In the genomic region with DNA sequence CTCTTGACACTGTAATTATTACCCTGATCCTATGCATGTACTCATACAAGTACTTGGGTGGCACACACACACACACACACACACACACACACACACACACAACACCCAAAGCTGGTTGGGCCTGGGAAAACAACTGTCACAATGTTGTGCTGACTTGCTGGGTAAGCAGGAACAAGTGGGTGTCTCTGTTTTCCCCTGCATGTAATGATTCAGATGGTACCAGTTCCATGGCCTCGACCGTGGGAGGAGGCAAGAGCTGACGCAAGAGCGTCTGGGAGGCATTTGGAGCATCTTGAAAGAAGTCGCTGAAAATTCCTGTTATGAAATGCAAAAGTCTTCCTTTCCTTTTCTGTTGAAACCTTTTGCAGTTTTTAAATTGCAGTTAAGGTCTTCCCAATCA, we compare ENCODE assay signal across 10 mouse cellular contexts. TPM values are rescaled to one million over a fixed set of nuclear protein-coding genes. Genes with fewer than 3 reads are reported as not detected.
DNase-seq lines count a peak whose midpoint lies in the region; ATAC-seq and TF ChIP-seq lines count a peak whose summit lies in the region.
"Had no signal": no experiment of that assay in that cellular context is flagged by ENCODE, and none has a peak within 500 bp of the region (broad histone marks: within the 10 kb centered on the region; RNA-seq: fewer than 3 reads in every experiment).

No protein-coding gene starts in this region.

- peak overlapping the region; percentile 22; the same call in 1 of the 2 replicates for H3K27ac ChIP-seq in heart, postnatal 0 days (ENCODE audit: low read depth)
- H3K27ac ChIP-seq in lung, embryonic 14.5 days (ENCODE audit: low read depth), result peak overlapping the region; percentile 72
- H3K27ac ChIP-seq in midbrain, postnatal 0 days (ENCODE audit: low read depth, low read length), result no peak overlapping the region
- no peak overlapping the region for H3K27ac ChIP-seq in hindbrain, embryonic 13.5 days

- H3K4me3 ChIP-seq in heart, postnatal 0 days (ENCODE audit: low read depth, low read length), result no peak overlapping the region
- H3K4me3 ChIP-seq in lung, embryonic 14.5 days (ENCODE audit: low read depth, low read length), result no peak overlapping the region
- no peak overlapping the region for H3K4me3 ChIP-seq in midbrain, postnatal 0 days (ENCODE audit: low read depth, low read length)
- H3K4me3 ChIP-seq in hindbrain, embryonic 13.5 days, result no peak overlapping the region
- H3K4me3 ChIP-seq: megakaryocyte, embryonic 14.5 days had no signal

- no peaks in the 10 kb centered on the region for H3K9me3 ChIP-seq in heart, postnatal 0 days (replicated peaks; ENCODE audit: control insufficient read depth, low read length)
- no peaks in the 10 kb centered on the region for H3K9me3 ChIP-seq in lung, embryonic 14.5 days (ENCODE audit: low read depth, low read length)
- H3K9me3 ChIP-seq in midbrain, postnatal 0 days (ENCODE audit: low read length), result no peaks in the 10 kb centered on the region
- no peaks in the 10 kb centered on the region for H3K9me3 ChIP-seq in hindbrain, embryonic 13.5 days
- H3K9me3 ChIP-seq: megakaryocyte, embryonic 14.5 days had no signal

- ATAC-seq in heart, postnatal 0 days (ENCODE audit: insufficient read depth, low read depth), result no peak
- ATAC-seq in lung, embryonic 14.5 days (ENCODE audit: insufficient read depth), result no peak
- ATAC-seq in midbrain, postnatal 0 days (ENCODE audit: low FRiP score), result no peak
- no peak for ATAC-seq in hindbrain, embryonic 13.5 days (ENCODE audit: low FRiP score)

- no peak overlapping the region for H3K9ac ChIP-seq in heart, postnatal 0 days (replicated peaks; ENCODE audit: low read depth, low read length)
- H3K9ac ChIP-seq in lung, embryonic 14.5 days, result no peak overlapping the region
- H3K9ac ChIP-seq in midbrain, postnatal 0 days (replicated peaks; ENCODE audit: low read length, poor library complexity, severe bottlenecking), result no peak overlapping the region
- no peak overlapping the region for H3K9ac ChIP-seq in hindbrain, embryonic 13.5 days

- H3K36me3 ChIP-seq in heart, postnatal 0 days (replicated peaks; ENCODE audit: control insufficient read depth, insufficient read depth, low read length), result no peaks in the 10 kb centered on the region
- no peaks in the 10 kb centered on the region for H3K36me3 ChIP-seq in lung, embryonic 14.5 days (ENCODE audit: insufficient read depth)
- H3K36me3 ChIP-seq in midbrain, postnatal 0 days (ENCODE audit: insufficient read depth, low read length), result no peaks in the 10 kb centered on the region
- H3K36me3 ChIP-seq in hindbrain, embryonic 13.5 days, result no peaks in the 10 kb centered on the region

- 57% methylated on average over 5 of the region's 5 CpGs for WGBS in heart, postnatal 0 days
- 31% methylated on average over 5 of the region's 5 CpGs for WGBS in lung, embryonic 14.5 days
- 65% methylated on average over 5 of the region's 5 CpGs for WGBS in midbrain, postnatal 0 days
- WGBS in hindbrain, embryonic 13.5 days, result 71% methylated on average over 5 of the region's 5 CpGs

- no peak for TF ChIP-seq EP300 in heart, postnatal 0 days (IDR thresholded peaks at IDR 0.05; ENCODE audit: low read depth)

- H3K4me2 ChIP-seq in heart, postnatal 0 days (ENCODE audit: low read depth, low read length), result no peak overlapping the region
- no peak overlapping the region for H3K4me2 ChIP-seq in lung, embryonic 14.5 days
- no peak overlapping the region for H3K4me2 ChIP-seq in midbrain, postnatal 0 days (ENCODE audit: low read depth, low read length, poor library complexity, severe bottlenecking)
- no peak overlapping the region for H3K4me2 ChIP-seq in hindbrain, embryonic 13.5 days

- H3K4me1 ChIP-seq in heart, postnatal 0 days (ENCODE audit: control insufficient read depth, insufficient read depth), result no peaks in the 10 kb centered on the region
- peaks cover 7% of the 10 kb centered on the region; the same call in 1 of the 2 replicates for H3K4me1 ChIP-seq in lung, embryonic 14.5 days (ENCODE audit: insufficient read depth)
- no peaks in the 10 kb centered on the region for H3K4me1 ChIP-seq in midbrain, postnatal 0 days (ENCODE audit: insufficient read depth, low read length)
- H3K4me1 ChIP-seq in hindbrain, embryonic 13.5 days (replicated peaks), result peaks cover 9% of the 10 kb centered on the region

- no peak for TF ChIP-seq CTCF in heart, postnatal 0 days (IDR thresholded peaks at IDR 0.05; ENCODE audit: low read depth)
- TF ChIP-seq CTCF in lung, embryonic 14.5 days (IDR thresholded peaks at IDR 0.05; ENCODE audit: low read depth), result no peak
- no peak for TF ChIP-seq CTCF in midbrain, postnatal 0 days (IDR thresholded peaks at IDR 0.05)

- peak; percentile 7 for DNase-seq in adrenal gland, postnatal 10 days
- DNase-seq in adrenal gland, adult 18-20 months (ENCODE audit: low spot score in 2 of 2), result no peak
- peak; percentile 76 for DNase-seq in CD4-positive helper T cell, adult 2 months (ENCODE audit: low read depth, low spot score)
- DNase-seq in heart, postnatal 0 days (ENCODE audit: low spot score), result no peak
- peak; percentile 34 for DNase-seq in lung, embryonic 14.5 days
- no peak for DNase-seq in midbrain, postnatal 0 days (ENCODE audit: low spot score)
- no peak for DNase-seq in thymus, postnatal 10 days (ENCODE audit: low spot score in 2 of 2)

- H3K27me3 ChIP-seq in heart, postnatal 0 days (ENCODE audit: control insufficient read depth, insufficient read depth, low read length), result 0 out of 2 replicates have a peak, but pooled peaks cover 5% of the 10 kb centered on the region
- no peaks in the 10 kb centered on the region for H3K27me3 ChIP-seq in lung, embryonic 14.5 days (ENCODE audit: insufficient read depth, low read length)
- no peaks in the 10 kb centered on the region for H3K27me3 ChIP-seq in midbrain, postnatal 0 days (ENCODE audit: insufficient read depth, low read length)
- peaks cover 9% of the 10 kb centered on the region; the same call in 1 of the 2 replicates for H3K27me3 ChIP-seq in hindbrain, embryonic 13.5 days

RNA-seq across cellular contexts. Expression of a gene that starts 45.0 kb away (rescaled TPM):
- not detected for total RNA-seq in adrenal gland, postnatal 10 days (2021)
- total RNA-seq in adrenal gland, adult 18-20 months (2021), result not detected
- total RNA-seq in heart, postnatal 0 days (2014; rRNA removed; ENCODE audit: low replicate concordance), result not detected in 2 replicates
- not detected in 2 replicates for polyA plus RNA-seq in heart, postnatal 0 days (2015; fragmentation: Nextera tagmentation; extraction: Ambion mirVana)
- polyA plus RNA-seq in lung, embryonic 14.5 days (2014; fragmentation: Nextera tagmentation; extraction: Ambion mirVana), result not detected in 2 replicates
- not detected in 2 replicates for total RNA-seq in midbrain, postnatal 0 days (2014; rRNA removed)
- polyA plus RNA-seq in midbrain, postnatal 0 days (2015; fragmentation: Nextera tagmentation; extraction: Ambion mirVana), result not detected in 2 replicates
- not detected in 2 replicates for polyA plus RNA-seq in hindbrain, embryonic 13.5 days (2015; fragmentation: Nextera tagmentation; extraction: Ambion mirVana)
- polyA plus RNA-seq: C2C12 had no signal

RNA-seq across cellular contexts. Expression of a gene that starts 48.2 kb away (rescaled TPM):
- total RNA-seq in adrenal gland, postnatal 10 days (2021), result not detected
- not detected for total RNA-seq in adrenal gland, adult 18-20 months (2021)
- not detected in 2 replicates for total RNA-seq in heart, postnatal 0 days (2014; rRNA removed; ENCODE audit: low replicate concordance)
- polyA plus RNA-seq in heart, postnatal 0 days (2015; fragmentation: Nextera tagmentation; extraction: Ambion mirVana), result not detected in 2 replicates
- not detected in 2 replicates for polyA plus RNA-seq in lung, embryonic 14.5 days (2014; fragmentation: Nextera tagmentation; extraction: Ambion mirVana)
- not detected in 2 replicates for total RNA-seq in midbrain, postnatal 0 days (2014; rRNA removed)
- not detected in 2 replicates for polyA plus RNA-seq in midbrain, postnatal 0 days (2015; fragmentation: Nextera tagmentation; extraction: Ambion mirVana)
- not detected in 2 replicates for polyA plus RNA-seq in hindbrain, embryonic 13.5 days (2015; fragmentation: Nextera tagmentation; extraction: Ambion mirVana)
- polyA plus RNA-seq: C2C12 had no signal

RNA-seq across cellular contexts. Expression of a gene that starts 51.4 kb away (rescaled TPM):
- not detected for total RNA-seq in adrenal gland, postnatal 10 days (2021)
- total RNA-seq in adrenal gland, adult 18-20 months (2021), result not detected
- total RNA-seq in heart, postnatal 0 days (2014; rRNA removed; ENCODE audit: low replicate concordance), result not detected in 2 replicates
- not detected in 2 replicates for polyA plus RNA-seq in heart, postnatal 0 days (2015; fragmentation: Nextera tagmentation; extraction: Ambion mirVana)
- not detected in 2 replicates for polyA plus RNA-seq in lung, embryonic 14.5 days (2014; fragmentation: Nextera tagmentation; extraction: Ambion mirVana)
- total RNA-seq in midbrain, postnatal 0 days (2014; rRNA removed), result not detected in 2 replicates
- polyA plus RNA-seq in midbrain, postnatal 0 days (2015; fragmentation: Nextera tagmentation; extraction: Ambion mirVana), result not detected in 2 replicates
- not detected in 2 replicates for polyA plus RNA-seq in hindbrain, embryonic 13.5 days (2015; fragmentation: Nextera tagmentation; extraction: Ambion mirVana)
- polyA plus RNA-seq: C2C12 had no signal

RNA-seq across cellular contexts. Expression of a gene that starts 54.6 kb away (rescaled TPM):
- not detected for total RNA-seq in adrenal gland, postnatal 10 days (2021)
- total RNA-seq in adrenal gland, adult 18-20 months (2021), result not detected
- not detected in 2 replicates for total RNA-seq in heart, postnatal 0 days (2014; rRNA removed; ENCODE audit: low replicate concordance)
- polyA plus RNA-seq in heart, postnatal 0 days (2015; fragmentation: Nextera tagmentation; extraction: Ambion mirVana), result not detected in 2 replicates
- not detected in 2 replicates for polyA plus RNA-seq in lung, embryonic 14.5 days (2014; fragmentation: Nextera tagmentation; extraction: Ambion mirVana)
- not detected in 2 replicates for total RNA-seq in midbrain, postnatal 0 days (2014; rRNA removed)
- not detected in 2 replicates for polyA plus RNA-seq in midbrain, postnatal 0 days (2015; fragmentation: Nextera tagmentation; extraction: Ambion mirVana)
- not detected in 2 replicates for polyA plus RNA-seq in hindbrain, embryonic 13.5 days (2015; fragmentation: Nextera tagmentation; extraction: Ambion mirVana)
- polyA plus RNA-seq: C2C12 had no signal

RNA-seq across cellular contexts. Expression of a gene that starts 57.7 kb away (rescaled TPM):
- total RNA-seq in adrenal gland, postnatal 10 days (2021), result not detected
- total RNA-seq in adrenal gland, adult 18-20 months (2021), result not detected
- not detected in 2 replicates for total RNA-seq in heart, postnatal 0 days (2014; rRNA removed; ENCODE audit: low replicate concordance)
- not detected in 2 replicates for polyA plus RNA-seq in heart, postnatal 0 days (2015; fragmentation: Nextera tagmentation; extraction: Ambion mirVana)
- not detected in 2 replicates for polyA plus RNA-seq in lung, embryonic 14.5 days (2014; fragmentation: Nextera tagmentation; extraction: Ambion mirVana)
- total RNA-seq in midbrain, postnatal 0 days (2014; rRNA removed), result not detected in 2 replicates
- not detected in 2 replicates for polyA plus RNA-seq in midbrain, postnatal 0 days (2015; fragmentation: Nextera tagmentation; extraction: Ambion mirVana)
- not detected in 2 replicates for polyA plus RNA-seq in hindbrain, embryonic 13.5 days (2015; fragmentation: Nextera tagmentation; extraction: Ambion mirVana)
- polyA plus RNA-seq: C2C12 had no signal

Comparison
In these comparisons a context has a peak if more than half of its experiments do, and no peak if none do; other contexts are left out.
1. DNase-seq: peak in adrenal gland, postnatal 10 days (single experiment), CD4-positive helper T cell, adult 2 months (single experiment) and lung, embryonic 14.5 days (single experiment); none in adrenal gland, adult 18-20 months (0 of 2), heart, postnatal 0 days (single experiment), midbrain, postnatal 0 days (single experiment) and thymus, postnatal 10 days (0 of 2).
2. H3K27ac ChIP-seq: peak in heart, postnatal 0 days (single experiment) and lung, embryonic 14.5 days (single experiment); none in midbrain, postnatal 0 days (single experiment) and hindbrain, embryonic 13.5 days (single experiment).